Mouse (Mus musculus) neural tube, embryonic 10.5 days (tissue): ENCODE data around the gene Cdt1.
"Not testable (repeated sequence)": the region's sequence is repeated elsewhere in the genome, so short reads cannot be mapped to it uniquely, and the experiment has no call there.

Experiments used
- DNase-seq: peaks from one replicate; pipeline ENCODE4 v3.0.0-alpha.2; 2017; ENCODE audit warnings: low spot score; ENCODE audit errors: extremely low spot score

Cdt1 gene

DNA sequence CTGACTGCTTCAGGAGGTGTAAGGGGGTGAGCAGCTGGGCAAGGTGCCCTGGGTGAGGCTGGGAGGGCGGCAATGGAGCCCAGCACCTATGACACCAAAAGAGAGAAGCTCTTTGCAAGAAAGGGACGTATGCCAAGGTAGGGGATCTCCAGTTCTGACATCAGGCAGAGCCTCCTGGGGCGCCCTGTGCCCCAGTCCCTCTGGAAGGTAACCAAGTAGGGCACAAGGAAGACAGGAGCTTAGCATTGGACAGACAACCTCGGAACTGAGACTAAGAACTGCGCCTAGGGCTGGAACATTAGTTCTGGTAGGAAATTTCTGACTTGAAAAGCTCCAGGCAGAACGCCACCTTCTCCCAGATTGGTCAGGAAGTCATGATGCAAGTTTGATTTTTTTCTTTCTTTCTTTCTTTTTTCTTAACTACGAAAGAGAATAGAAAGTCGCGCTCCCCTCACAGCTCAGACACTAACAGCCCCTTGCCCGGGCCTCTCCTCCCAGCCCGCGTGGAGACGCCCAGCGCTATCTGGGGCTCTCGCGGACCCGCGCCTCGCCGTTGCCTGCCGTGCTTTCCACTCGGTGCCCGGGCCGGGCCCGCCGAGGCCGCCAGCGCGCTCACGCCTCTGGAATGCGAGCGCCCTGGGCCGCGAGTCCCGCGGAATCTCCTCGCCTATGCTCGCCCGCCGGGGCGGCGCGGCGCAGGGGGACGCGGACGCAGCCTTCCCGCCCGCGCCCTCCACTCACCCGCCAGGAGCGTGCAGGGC lies 17.4 kb upstream of the Cdt1 start:
- peak; percentile 75 for DNase-seq

DNA sequence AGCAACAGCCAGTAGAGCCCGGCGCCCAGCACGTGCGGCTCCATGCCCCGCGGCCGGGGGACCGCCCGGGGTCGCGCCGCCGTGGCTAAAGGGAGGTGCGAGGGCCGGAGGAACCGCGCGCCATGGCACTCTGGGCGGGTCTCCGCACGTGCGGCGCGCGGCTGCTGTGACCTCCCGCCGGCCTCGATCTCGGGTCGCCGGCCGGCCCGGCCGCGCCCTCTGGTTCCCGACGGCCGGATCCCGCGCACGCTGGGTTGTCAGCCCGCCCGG lies 16.9 kb upstream of the Cdt1 start:
- DNase-seq: no peak

DNA sequence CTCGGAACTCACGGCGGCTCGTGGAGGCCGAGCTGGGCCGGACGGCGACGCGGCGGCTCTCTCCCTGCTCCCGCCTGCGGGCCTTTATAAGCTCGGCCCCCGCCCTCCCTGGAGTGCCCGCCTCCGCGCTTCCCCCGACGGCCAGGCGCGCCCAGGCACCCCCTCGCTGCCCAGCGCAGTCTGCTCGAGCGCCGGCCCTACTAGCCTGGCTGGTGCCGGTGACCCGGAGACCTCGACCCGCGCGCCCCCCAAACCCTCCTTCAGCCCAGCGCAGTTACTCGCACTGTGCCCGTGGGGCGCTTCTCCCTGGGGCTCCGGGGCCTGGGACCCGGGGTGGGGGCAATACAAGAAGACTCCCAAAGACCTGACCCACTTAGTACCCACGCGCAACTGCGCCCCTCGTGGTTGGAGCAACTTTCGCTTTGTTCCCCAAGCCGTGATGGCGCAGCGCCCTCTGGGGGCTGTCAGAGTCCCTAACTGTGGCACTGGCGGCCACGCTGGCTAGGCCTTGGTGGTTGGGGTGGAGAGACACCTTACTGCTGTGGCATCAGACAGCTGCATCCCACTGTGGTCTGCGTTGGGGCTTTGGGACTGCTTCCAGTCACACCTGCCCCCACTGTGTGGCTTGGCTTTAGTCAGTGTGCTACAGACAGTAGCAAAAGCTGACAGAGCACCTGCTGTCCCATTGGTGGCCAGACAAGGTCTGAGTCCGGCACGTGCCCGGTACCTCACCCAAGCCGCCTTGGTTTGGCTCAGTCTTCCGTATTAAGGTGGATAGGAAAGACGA lies 16.4 kb upstream of the Cdt1 start, which contains the start of gene Piezo1:
Piezo1 (minus strand) TSS at position 65 of the 787 bp plus-strand sequence.
- peak; percentile 86 for DNase-seq

DNA sequence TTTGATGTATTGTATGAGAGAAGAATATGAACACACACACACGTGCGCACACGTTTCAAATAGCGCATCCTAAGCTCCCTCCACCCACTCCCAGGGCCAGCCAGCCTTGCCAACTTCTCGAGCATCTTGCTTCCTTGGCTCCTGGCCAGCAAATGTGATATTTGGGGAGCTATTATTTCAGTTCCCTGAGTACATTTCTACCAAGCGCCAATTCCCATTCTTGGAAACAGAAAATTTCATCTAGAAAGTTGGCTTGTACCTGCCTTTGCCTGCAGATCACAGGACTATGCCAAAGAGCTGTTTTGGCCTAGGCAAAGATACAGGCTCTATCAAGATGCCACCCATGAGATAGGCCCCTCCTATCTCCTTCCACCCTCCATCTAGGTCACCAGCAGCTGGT lies 13.0 kb upstream of the Cdt1 start:
- no peak for DNase-seq

DNA sequence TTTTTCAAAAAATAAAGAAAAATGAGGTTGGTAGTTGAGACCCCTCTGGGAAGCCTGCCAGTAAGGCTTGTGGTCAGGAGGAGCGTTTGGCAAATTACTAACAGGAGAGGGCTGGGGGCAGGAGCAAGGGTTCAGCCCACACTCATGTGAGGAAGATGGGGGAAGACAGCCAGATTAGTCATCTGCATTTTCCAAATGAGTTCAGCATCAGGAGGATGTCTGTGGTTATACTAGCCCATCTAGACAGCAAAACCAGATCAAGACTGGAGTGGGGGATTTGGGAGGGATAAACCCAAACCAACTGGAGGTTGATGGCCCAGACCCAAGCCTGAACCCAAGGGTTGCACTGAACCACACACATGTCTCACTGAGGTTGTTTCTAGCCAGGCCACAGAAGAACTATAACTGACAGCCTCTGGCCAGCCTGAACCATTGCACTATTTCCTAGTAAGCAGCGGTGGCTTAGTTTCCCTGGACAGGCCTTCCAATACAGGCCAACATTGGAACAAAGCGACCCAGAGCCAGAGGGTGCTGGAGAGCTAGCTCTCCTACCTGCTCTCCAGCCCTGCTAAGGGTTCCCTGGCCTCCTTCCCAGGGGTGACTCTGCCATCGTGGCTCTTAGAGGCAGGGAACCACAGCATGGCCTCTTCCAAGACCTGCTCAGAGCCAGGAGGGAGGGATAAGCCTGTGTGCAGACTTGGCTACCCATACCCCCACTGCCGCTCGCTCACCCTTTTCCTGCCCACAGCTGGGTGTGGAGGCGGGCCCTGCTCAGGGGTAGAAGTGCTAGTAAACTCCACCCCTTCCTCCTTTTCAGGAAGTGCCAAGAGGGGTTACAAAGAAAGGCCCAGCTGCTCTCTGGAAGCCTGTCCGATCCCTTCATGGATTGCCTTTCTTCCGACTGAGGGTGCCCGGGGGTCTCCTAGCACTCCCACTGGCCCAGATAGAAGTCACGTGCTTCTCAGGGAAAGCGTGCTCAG lies 11.5 kb upstream of the Cdt1 start:
- DNase-seq: no peak

DNA sequence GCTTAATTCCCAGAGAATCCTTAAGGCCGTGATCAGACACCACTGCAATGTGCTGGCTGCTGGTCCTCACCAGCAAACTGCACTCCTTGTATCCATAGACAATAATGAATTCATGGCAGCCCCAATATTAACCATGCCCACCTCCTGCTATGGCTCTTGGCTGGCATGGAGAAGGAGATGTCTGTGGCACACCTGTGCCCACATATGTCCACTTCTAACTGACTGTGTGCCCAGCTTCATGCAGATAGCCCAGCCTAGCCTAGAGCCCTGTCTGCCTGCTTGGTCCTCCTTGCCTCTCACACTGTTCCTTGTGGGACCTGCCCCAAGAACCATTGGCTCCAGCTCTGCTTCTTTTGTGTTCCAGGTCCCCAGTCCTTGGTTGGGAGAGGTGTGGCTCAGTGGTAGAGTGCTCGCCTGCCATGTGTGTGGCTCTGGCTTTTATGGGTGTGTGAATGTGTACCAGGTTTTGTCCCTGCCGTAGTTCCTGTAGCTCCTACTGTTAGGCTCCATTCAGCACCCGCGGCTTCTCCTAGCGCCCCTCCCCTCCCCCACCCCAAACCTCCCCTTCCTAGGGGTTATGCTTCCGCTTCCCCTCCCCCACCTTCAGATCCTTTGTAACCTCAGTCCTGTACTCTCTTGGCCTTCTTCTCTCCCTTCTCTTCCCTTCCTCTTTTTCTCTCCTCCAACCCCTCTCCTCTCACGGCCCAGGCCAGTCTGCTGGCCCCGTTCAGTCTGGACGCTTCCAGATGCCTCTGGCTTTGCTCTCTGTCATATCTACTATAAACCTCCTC lies 10.4 kb upstream of the Cdt1 start:
- no peak for DNase-seq

DNA sequence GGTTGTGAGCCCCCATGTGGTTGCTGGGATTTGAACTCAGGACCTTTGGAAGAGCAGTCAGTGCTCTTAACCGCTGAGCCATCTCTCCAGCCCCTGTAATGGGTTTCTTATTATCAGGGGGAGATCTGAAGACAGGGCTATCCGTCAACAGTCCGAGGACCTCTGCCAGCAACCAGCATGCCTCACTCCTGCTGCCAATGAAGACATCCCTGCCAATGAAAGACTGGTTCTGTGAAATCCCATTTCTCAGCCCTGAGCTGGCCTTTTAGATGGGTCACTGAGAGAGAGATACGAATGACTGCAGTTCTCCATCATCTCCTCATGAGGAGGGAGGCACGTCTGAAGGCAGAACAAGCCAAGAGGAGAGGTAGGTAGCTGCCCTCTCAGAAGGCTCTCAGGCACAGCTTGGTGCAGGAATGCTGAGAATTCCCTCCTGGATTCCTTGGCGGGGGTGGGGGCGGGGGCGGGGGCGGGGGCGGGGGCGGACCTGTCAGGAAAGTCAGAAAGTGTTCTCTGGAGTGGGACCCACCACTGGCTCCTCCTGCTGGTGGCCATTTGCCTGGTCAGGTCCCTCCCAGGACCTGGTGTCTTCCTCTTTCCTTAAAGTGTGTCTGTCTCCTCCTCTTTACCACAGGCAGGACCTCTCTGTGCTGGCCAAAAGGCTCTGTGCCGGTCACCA lies 9.0 kb upstream of the Cdt1 start:
- DNase-seq: no peak

DNA sequence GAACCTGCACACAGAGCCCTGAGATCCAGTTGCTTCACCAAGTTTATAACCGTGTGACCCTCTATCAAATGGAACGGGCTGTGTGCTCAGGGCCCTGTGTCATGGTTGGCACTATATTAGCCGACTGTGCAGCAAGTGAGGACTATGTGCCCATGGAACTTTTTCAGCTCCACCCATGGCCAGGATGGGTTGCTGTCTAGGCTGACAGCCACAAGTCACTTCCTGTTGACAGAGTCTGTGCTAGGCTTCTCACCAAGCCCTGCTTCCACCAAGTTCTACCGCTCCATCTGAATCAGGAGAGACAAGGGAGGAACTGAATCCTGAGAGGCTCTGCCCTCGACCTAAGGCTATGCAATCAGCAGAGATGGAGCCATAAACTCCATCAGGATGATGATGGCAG lies 6.6 kb upstream of the Cdt1 start:
- no peak for DNase-seq

DNA sequence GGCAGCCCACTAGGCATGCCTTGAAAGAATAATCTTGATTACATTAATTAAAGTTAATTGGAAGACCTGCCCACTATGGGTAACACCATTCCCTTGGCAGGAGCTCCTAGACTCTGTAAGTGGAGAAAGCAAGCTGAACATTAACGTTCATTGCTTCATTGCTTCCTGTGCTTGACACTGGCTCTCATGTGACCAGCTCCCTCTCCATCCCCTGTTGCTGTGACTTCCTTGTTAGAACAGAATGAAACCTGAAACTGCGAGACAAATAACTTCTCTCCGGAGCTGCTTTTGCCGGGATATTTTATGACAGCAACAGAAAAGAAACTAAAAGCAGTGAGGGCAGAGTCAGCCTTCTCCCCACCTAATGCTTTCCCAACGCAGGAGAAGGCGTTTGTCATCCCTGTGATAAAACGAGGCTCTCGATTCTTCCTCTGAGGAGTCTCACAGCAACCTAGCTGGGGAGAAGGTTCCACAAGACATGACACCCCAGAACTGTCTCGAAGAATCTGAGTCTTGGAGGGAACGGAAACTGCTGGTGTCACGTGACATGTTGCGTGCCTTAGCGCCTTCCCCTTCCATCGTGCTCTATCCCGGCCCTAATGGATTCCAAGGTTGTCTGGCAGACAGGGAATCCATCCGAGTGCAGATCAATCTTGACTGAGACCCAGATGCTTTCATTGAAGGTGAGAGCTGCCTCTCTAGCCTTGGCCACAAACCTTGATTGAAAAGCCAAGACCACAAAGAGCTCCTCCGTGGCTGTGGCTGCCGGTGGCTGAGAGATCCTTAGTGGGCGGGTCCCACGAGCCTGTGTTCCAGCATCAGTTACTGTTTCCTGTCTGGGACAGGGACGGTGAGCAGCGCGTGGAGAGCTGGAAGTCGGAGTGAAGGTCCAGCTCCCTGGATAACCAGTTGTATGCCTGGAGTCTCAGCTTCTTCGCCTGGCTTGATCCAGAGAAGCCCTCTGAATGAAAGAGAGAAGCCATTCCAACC lies 3.2 kb upstream of the Cdt1 start:
- DNase-seq: no peak

DNA sequence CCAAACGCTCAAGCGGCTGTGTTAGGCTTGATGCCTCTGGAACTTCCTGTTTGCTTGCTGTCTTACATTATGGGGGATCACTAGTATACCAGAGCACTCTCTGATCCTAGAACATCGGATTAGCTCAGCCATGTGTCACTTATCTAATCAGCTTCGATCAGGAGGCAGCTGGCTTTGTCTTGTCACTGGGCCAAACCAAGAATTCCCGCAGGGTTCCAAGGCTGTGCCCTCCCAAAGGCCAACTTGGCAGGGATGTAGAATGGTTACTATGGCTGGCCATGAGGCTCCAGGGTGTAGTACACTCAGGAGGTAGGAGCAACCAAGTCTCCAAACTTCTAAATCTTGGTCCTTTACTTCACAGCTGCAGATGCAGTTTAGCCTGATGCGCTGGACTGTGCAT lies 1.0 kb upstream of the Cdt1 start:
- no peak for DNase-seq

DNA sequence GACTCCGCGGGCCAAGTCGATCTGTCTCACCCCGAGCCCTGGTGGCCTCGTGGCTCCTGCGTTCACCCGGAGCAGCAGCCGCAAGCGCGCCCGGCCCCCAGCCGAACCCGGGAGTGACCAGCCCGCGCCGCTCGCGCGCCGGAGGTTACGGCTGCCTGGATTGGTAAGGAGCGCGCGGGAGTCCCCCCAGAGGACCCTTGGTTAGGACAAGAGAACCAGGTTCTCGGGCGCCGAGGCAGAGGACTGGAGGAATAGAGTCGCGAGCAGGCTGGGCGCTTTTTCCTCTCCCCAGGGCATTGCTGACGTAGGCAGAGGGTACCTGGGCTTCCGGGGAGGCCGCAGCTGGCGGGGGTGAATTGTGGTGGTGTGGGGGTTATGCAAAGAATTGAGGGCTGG lies 292 bp downstream of the Cdt1 start:
- no peak for DNase-seq

DNA sequence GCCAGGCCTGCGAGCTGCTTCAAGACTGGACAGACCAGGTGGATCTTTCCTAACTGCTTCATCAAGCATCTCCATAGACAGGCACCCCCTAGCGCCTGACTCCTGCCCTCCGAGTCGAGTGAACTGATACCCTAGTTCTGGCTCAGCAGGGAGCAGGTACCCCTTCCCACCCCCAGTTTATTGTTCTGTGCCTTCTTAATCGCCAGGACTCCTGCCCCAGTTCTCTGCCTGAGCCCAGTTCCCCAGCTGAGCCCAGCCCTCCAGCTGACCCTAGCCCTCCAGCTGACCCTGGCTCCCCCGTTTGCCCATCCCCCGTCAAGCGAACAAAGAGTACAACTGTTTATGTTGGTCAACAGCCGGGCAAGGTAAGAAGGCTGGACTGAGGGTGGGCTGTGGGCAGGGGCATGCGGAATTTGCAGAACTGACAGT lies 1.1 kb downstream of the Cdt1 start:
- DNase-seq: no peak

DNA sequence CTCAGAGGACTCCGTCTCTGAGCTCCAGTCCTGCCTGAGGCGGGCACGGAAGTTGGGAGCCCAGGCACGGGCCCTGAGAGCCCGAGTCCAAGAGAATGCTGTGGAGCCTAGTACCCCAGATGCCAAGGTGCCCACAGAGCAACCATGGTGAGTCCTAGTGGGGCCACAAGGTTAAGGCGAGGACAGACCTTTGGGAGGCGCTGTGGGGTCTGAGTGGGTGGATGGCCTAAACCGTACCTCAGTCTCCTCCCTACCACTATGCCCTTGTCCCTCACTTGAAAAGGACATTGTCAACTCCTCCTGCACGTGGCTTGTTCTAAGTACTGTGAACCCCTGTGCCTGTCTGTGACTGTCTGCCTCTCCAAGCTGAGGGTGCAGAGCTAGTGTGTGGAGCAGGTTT lies 1.5 kb downstream of the Cdt1 start:
- no peak for DNase-seq

DNA sequence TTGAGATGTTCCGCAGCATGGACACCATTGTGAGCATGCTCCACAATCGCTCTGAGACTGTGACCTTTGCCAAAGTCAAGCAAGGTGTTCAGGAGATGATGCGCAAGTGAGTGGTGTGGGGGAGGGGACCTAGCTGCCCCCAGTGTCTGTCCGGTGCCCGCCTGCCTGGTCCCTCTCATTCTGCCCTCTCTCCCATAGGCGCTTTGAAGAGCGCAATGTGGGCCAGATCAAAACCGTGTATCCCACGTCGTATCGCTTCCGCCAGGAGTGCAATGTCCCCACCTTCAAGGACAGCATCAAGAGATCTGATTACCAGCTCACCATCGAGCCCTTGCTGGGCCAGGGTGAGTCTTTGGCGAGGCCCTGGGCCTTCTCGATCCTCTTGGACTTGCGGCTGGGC lies 2.2 kb downstream of the Cdt1 start:
- no peak for DNase-seq

DNA sequence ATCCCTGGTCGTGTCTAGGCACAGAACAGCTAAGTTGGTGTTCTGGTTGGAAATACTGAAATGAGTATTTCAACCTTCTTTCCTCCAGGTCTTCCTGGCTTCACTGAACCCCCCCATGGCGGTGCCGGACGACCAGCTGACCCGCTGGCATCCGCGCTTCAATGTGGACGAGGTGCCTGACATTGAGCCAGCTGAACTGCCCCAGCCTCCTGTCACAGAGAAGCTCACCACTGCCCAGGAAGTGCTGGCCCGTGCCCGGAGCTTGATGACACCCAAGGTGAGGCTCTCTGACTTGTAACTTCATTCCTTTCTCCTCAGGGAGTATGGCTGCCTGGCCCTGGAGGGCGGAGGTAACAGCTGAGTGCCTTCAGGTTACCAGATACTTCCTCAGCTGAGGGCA lies 3.3 kb downstream of the Cdt1 start:
- DNase-seq: no peak

DNA sequence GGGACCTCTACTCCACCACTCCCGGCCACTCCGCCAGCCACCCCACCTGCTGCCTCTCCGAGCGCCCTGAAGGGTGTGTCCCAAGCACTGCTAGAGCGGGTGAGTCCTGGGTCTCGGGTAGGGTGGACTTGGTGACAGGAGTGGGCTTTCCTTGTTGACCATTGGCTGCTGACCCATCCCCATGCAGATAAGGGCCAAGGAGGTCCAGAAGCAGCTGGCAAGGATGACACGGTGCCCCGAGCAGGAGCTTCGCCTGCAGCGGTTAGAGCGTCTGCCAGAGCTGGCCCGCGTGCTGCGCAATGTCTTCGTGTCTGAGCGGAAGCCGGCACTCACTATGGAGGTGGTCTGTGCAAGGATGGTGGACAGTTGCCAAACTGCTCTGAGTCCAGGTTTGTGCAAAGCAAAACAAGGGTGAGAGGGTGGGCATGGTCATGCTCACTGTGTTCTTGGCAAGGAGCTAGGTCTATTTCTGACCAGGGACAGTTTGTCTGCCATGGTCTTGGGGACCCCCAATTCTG lies 4.0 kb downstream of the Cdt1 start:
- no peak for DNase-seq

DNA sequence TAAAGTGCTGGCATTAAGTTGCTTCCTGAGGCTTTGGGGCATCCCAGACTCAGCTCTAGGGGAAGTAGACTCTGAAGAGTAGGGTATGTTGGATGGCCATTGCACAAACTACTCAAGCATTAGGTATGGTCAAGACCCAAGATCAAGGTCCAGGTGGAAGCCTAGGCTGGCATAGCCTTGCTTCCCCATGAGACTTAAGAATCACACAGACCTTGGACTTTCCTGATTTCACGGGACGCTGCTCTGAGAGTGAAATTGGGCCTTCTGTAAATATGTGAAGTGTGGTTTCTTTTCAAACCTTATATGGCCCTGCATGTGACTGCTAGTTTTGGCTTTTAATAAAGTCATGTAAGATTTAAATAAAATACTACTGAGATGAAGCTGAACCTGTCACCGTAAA lies 4.9 kb downstream of the Cdt1 start:
- no peak for DNase-seq

DNA sequence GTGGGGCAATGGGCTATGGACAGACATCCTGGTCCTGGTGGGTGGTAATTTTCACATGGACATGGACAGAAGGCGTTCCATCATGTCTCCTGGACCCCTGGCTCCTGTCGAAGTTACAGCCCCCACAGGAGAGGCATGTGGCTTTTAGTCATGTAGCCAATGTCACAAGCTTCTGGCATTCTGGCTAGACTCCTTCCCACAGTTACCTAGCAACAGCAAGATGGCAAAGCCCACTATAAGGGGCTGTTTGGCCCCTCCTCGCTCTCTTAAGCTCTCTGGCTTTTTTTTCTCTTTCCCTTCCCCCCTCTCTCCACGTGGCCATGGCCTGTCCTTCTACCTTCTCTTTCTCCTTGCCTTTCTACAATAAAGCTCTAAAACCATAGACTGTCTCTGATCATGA lies 5.4 kb downstream of the Cdt1 start:
- DNase-seq: not testable (repeated sequence)

DNA sequence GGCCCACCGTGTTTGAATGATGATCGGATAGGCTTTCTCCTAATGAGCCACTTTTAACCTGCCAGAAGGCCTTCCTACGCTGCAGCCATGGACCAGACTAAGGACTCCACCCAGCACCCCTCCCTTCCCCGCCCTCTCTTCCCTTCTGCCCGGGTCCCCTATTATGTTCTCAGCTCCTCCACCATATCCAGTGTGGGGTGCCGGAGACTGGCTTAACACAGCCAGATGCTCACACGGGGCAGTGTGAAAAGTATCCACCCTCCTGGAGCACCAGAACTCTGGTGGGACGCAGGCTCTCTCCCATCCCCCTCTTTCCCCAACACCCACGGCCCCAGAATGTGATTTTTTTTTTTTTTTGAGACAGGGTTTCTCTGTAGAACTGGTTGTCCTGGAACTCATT lies 5.8 kb downstream of the Cdt1 start:
- no peak for DNase-seq
